Mouse (Mus musculus): ENCODE results near the gene Ahnak.
A peak's percentile ranks its signal among the peaks of the same experiment; 100 is the strongest.

- TF ChIP-seq CTCF (IDR thresholded peaks at IDR 0.05; ENCODE audit: insufficient read depth, low read length): no peak
- peak; percentile 50; the same call in 1 of the 2 replicates for TF ChIP-seq POLR2A (IDR thresholded peaks at IDR 0.05; ENCODE audit: borderline replicate concordance, extremely low read depth, low read depth, low read length)
These were observed 715 bp downstream of the Ahnak start for GRCm38 (mm10) chr19:8989567-8990431.

Data from lung, adult 2 months (tissue).